Mouse (Mus musculus): Measurements from ENCODE around the gene Gm12169.
"Not testable (repeated sequence)": the region's sequence is repeated elsewhere in the genome, so short reads cannot be mapped to it uniquely, and the experiment has no call there.

The Gm12169 gene

GRCm38 (mm10) chr11:46523912-46524311 is at the start of gene Gm12169:
Gene Gm12169 (plus strand): TSS chr11:46524212.
- no peak for DNase-seq

- no peak for DNase-seq
Measured at GRCm38 (mm10) chr11:46474220-46474619, 49.8 kb upstream of the Gm12169 start.

GRCm38 (mm10) chr11:46479311-46479710 is 44.7 kb upstream of the Gm12169 start:
- DNase-seq: no peak

- no peak for DNase-seq
Measured at GRCm38 (mm10) chr11:46480517-46480916, 43.5 kb upstream of the Gm12169 start.

- peak in 1 of 2 experiments; percentile 6 for DNase-seq
Measured at GRCm38 (mm10) chr11:46488231-46488630, 35.8 kb upstream of the Gm12169 start.

GRCm38 (mm10) chr11:46488650-46489049 is 35.4 kb upstream of the Gm12169 start:
- no peak for DNase-seq

GRCm38 (mm10) chr11:46507146-46507545 is 16.9 kb upstream of the Gm12169 start:
- no peak for DNase-seq

- DNase-seq: no peak
Measured at GRCm38 (mm10) chr11:46509900-46510299, 14.1 kb upstream of the Gm12169 start.

GRCm38 (mm10) chr11:46521341-46521740 is 2.7 kb upstream of the Gm12169 start:
- not testable (repeated sequence) for DNase-seq

- DNase-seq: peak; percentile 8 to 14
Measured at GRCm38 (mm10) chr11:46522719-46523118, 1.3 kb upstream of the Gm12169 start.

GRCm38 (mm10) chr11:46530149-46530548 is 6.1 kb downstream of the Gm12169 start:
- peak in 1 of 2 experiments; percentile 4 for DNase-seq

- no peak for DNase-seq
Measured at GRCm38 (mm10) chr11:46536978-46537377, 13.0 kb downstream of the Gm12169 start.

GRCm38 (mm10) chr11:46543530-46543929 is 19.5 kb downstream of the Gm12169 start:
- DNase-seq: no peak

GRCm38 (mm10) chr11:46549721-46550120 is 25.7 kb downstream of the Gm12169 start:
- DNase-seq: no peak

GRCm38 (mm10) chr11:46552741-46553140 is 28.7 kb downstream of the Gm12169 start:
- no peak for DNase-seq

- DNase-seq: no peak
Measured at GRCm38 (mm10) chr11:46561096-46561495, 37.1 kb downstream of the Gm12169 start.

GRCm38 (mm10) chr11:46564671-46565070 is 40.7 kb downstream of the Gm12169 start:
- no peak for DNase-seq

GRCm38 (mm10) chr11:46565967-46566366 is 42.0 kb downstream of the Gm12169 start:
- no peak for DNase-seq

GRCm38 (mm10) chr11:46569107-46569506 is 45.1 kb downstream of the Gm12169 start:
- no peak for DNase-seq

GRCm38 (mm10) chr11:46571327-46571726 is 47.3 kb downstream of the Gm12169 start, which contains the start of gene BC053393:
Gene BC053393 (plus strand): TSS chr11:46571536.
- no peak for DNase-seq

GRCm38 (mm10) chr11:46578771-46579281 is 54.8 kb downstream of the Gm12169 start:
- peak; percentile 18 to 38 for DNase-seq

GRCm38 (mm10) chr11:46580428-46580827 is 56.4 kb downstream of the Gm12169 start:
- no peak for DNase-seq

- DNase-seq: no peak
Measured at GRCm38 (mm10) chr11:46582741-46583140, 58.7 kb downstream of the Gm12169 start.
